Mouse (Mus musculus) cerebellum, adult 2 months (tissue): Measurements from ENCODE around the gene Olfr221. TPM values are rescaled to one million over a fixed set of nuclear protein-coding genes. Genes with fewer than 3 reads are reported as not detected.

Source experiments
- DNase-seq, 2 experiments: peaks; one replicate each; pipeline ENCODE4 v3.0.0; 2021
- H3K27ac ChIP-seq: fragments of 200-500 bp; 2 replicates; pipeline ENCODE4 v1.5.1; 2012; ENCODE audit warnings: low read length, control low read depth, inconsistent platforms; ENCODE audit not compliant: insufficient read depth
- H3K27me3 ChIP-seq: fragments of 200-500 bp; 2 replicates; pipeline ENCODE4 v1.6.1; 2012; ENCODE audit warnings: inconsistent platforms, mild to moderate bottlenecking, low read length, moderate library complexity; ENCODE audit not compliant: control insufficient read depth, insufficient read depth
- H3K4me1 ChIP-seq: fragments of 200-500 bp; 2 replicates; pipeline ENCODE4 v1.6.1; 2011; ENCODE audit warnings: low read length; ENCODE audit not compliant: control insufficient read depth, insufficient read depth
- H3K4me3 ChIP-seq: fragments of 200-500 bp; replicated peaks from 2 replicates; pipeline ENCODE3; 2011; ENCODE audit warnings: mild to moderate bottlenecking, low read depth, low read length, control low read depth; ENCODE audit not compliant: insufficient read depth
- CTCF ChIP-seq: fragments of 200-500 bp; IDR thresholded peaks from 2 replicates; pipeline ENCODE4 v1.5.1; 2011; ENCODE audit warnings: low read depth, mild to moderate bottlenecking, control low read depth, low read length, moderate library complexity, borderline replicate concordance; ENCODE audit not compliant: insufficient read depth
- POLR2A ChIP-seq: fragments of 200-500 bp; IDR thresholded peaks from 2 replicates; pipeline ENCODE4 v1.6.1; 2011; ENCODE audit warnings: low read length, control low read depth, borderline replicate concordance; ENCODE audit not compliant: insufficient read depth
- WGBS: fragments of 180-500 bp; shearing (Covaris S2); methylation state at CpG from one replicate; pipeline ENCODE4 v1.1.7; 2018; 5-methylcytosine and 5-hydroxymethylcytosine counted together
- polyA plus RNA-seq: library from polyadenylated mRNA; depleted of rRNA; stranded (reverse); fragments of >200 nt; gene quantifications from 2 replicates; pipeline ENCODE4 v1.2.3, GENCODE M21; 2012; rRNA removed

Gene Olfr221
- polyA plus RNA-seq, 1 experiment: 0.03 TPM

- Histone ChIP-seq H3K4me1 (no peaks in the 10 kb centered on the region), H3K27me3 (no peaks in the 10 kb centered on the region), H3K4me3 (peak within 1 kb of the TSS; percentile 88), H3K27ac (peak within 1 kb of the TSS; percentile 56)
- TF ChIP-seq POLR2A (no peak), CTCF (no peak)
- peak; percentile 66 to 72 for DNase-seq
- WGBS: 1% methylated on average over 60 of the region's 74 CpGs
These were observed 57.7 kb downstream of the Olfr221 start, which contains the start of gene Arhgef40 for GRCm38 (mm10) chr14:51984247-51985231. Gene Arhgef40 (plus strand): TSS chr14:51984719.

Other genes with a start within 250 kb of the Olfr221 start
- not detected in 2 replicates for gene AY358078, start 242.4 kb downstream of the Olfr221 start, polyA plus RNA-seq
- not detected in 2 replicates for gene Ear6, start 188.8 kb downstream of the Olfr221 start, polyA plus RNA-seq
- 52.5 and 55.4 TPM in 2 replicates for gene Mettl17, start 157.6 kb downstream of the Olfr221 start, polyA plus RNA-seq
- 13.8 and 15.0 TPM in 2 replicates for gene Slc39a2, start 149.6 kb downstream of the Olfr221 start, polyA plus RNA-seq
- gene Ndrg2, start 128.3 kb downstream of the Olfr221 start, polyA plus RNA-seq: 997 and 1,033 TPM in 2 replicates
- gene Tppp2, start 124.0 kb downstream of the Olfr221 start, polyA plus RNA-seq: not detected in 2 replicates
- 0.10 TPM in 1 of 2 replicates, not detected in the other for gene Rnase13, start 119.7 kb downstream of the Olfr221 start, polyA plus RNA-seq
- 44.1 and 48.0 TPM in 2 replicates for gene Arhgef40, start 57.7 kb downstream of the Olfr221 start, polyA plus RNA-seq
- gene Tmem253, start 26.8 kb downstream of the Olfr221 start, polyA plus RNA-seq: 2.0 and 2.4 TPM in 2 replicates
- gene Zfp219, start 21.7 kb downstream of the Olfr221 start, polyA plus RNA-seq: 184 and 188 TPM in 2 replicates
- gene Hnrnpc, start 61.6 kb upstream of the Olfr221 start, polyA plus RNA-seq: 254 and 281 TPM in 2 replicates
- gene Rpgrip1, start 68.2 kb upstream of the Olfr221 start, polyA plus RNA-seq: 1.1 and 1.2 TPM in 2 replicates
- 32.2 and 33.9 TPM in 2 replicates for gene Supt16, start 155.0 kb upstream of the Olfr221 start, polyA plus RNA-seq
- gene Chd8, start 215.3 kb upstream of the Olfr221 start, polyA plus RNA-seq: 66.8 and 67.6 TPM in 2 replicates
- 40.2 and 45.2 TPM in 2 replicates for gene Tox4, start 236.7 kb upstream of the Olfr221 start, polyA plus RNA-seq
- gene Rab2b, start 237.1 kb upstream of the Olfr221 start, polyA plus RNA-seq: 37.0 and 37.7 TPM in 2 replicates